Mouse (Mus musculus): ENCODE results near the gene Vmn1r174. TPM values are rescaled to one million over a fixed set of nuclear protein-coding genes. Genes with fewer than 3 reads are reported as not detected.
"Not testable (repeated sequence)": the region's sequence is repeated elsewhere in the genome, so short reads cannot be mapped to it uniquely, and the experiment has no call there.

The Vmn1r174 gene
- not detected in 2 replicates for polyA plus RNA-seq (2015; fragmentation: Nextera tagmentation; extraction: Ambion mirVana)

GRCm38 (mm10) chr7:23751970-23752369 lies at the start of gene Vmn1r174:
Gene Vmn1r174 (plus strand): TSS chr7:23752270.
- H3K4me1 ChIP-seq (ENCODE audit: control insufficient read depth, insufficient read depth, low read length) = not testable (repeated sequence)
- WGBS = 45% methylated on average over 1 of the region's 1 CpGs

GRCm38 (mm10) chr7:23784526-23784925 lies 32.5 kb downstream of the Vmn1r174 start:
- Histone ChIP-seq H3K4me2 (ENCODE audit: low read length) (no peak overlapping the region), H3K9ac (ENCODE audit: low read depth, low read length) (no peak overlapping the region), H3K4me1 (ENCODE audit: control insufficient read depth, insufficient read depth, low read length) (no peaks in the 10 kb centered on the region), H3K9me3 (replicated peaks; ENCODE audit: control insufficient read depth, low read length, poor library complexity, severe bottlenecking) (peaks cover 29% of the 10 kb centered on the region), H3K36me3 (ENCODE audit: control insufficient read depth, insufficient read depth, low read length) (no peaks in the 10 kb centered on the region), H3K4me3 (ENCODE audit: low read depth, low read length) (no peak overlapping the region), H3K27ac (ENCODE audit: low read length) (no peak overlapping the region), H3K27me3 (ENCODE audit: control insufficient read depth, insufficient read depth, low read depth, low read length) (no peaks in the 10 kb centered on the region)
- ATAC-seq = no peak
- 83% methylated on average over 6 of the region's 6 CpGs for WGBS

More at GRCm38 (mm10) chr7:23751970-23752369, at the start of gene Vmn1r174:
- H3K36me3 ChIP-seq (ENCODE audit: control insufficient read depth, insufficient read depth, low read length); ATAC-seq; H3K27me3 ChIP-seq (ENCODE audit: control insufficient read depth, insufficient read depth, low read depth, low read length); H3K9ac ChIP-seq (ENCODE audit: low read depth, low read length); H3K27ac ChIP-seq (ENCODE audit: low read length); H3K4me3 ChIP-seq (ENCODE audit: low read depth, low read length); H3K9me3 ChIP-seq (replicated peaks; ENCODE audit: control insufficient read depth, low read length, poor library complexity, severe bottlenecking); H3K4me2 ChIP-seq (ENCODE audit: low read length): not testable (repeated sequence)

DNA sequence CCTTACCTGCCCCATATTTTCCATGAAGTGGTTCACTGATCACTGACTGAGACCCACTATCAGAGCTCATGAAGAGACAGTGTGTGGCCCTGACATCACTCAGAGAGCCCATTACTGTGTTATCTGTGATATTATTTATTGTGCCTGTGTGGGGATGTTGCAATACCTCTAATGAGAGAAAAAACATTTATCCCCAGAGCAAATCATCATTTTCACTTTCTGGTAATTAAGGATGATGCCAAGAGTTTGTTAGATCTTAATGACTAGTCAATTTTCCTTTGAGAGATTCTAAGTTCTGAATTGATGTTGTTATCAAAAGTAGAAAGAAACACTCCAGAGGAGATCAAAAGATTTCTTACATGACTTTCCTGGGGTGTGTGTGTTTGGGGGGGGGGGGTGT lies 58.5 kb downstream of the Vmn1r174 start, which contains the start of gene Vmn1r175:
Gene Vmn1r175 (minus strand): TSS at position 101 of the 400 bp plus-strand sequence.
- not testable (repeated sequence) for H3K9ac ChIP-seq (ENCODE audit: low read depth, low read length); ATAC-seq

More for the DNA sequence above, 58.5 kb downstream of the Vmn1r174 start, which contains the start of gene Vmn1r175:
- not testable (repeated sequence) for H3K36me3 ChIP-seq (ENCODE audit: control insufficient read depth, insufficient read depth, low read length); H3K27me3 ChIP-seq (ENCODE audit: control insufficient read depth, insufficient read depth, low read depth, low read length); H3K4me3 ChIP-seq (ENCODE audit: low read depth, low read length); H3K9me3 ChIP-seq (replicated peaks; ENCODE audit: control insufficient read depth, low read length, poor library complexity, severe bottlenecking); H3K27ac ChIP-seq (ENCODE audit: low read length); H3K4me2 ChIP-seq (ENCODE audit: low read length); H3K4me1 ChIP-seq (ENCODE audit: control insufficient read depth, insufficient read depth, low read length)

Other genes with a start within 250 kb of the Vmn1r174 start
- gene Vmn1r167, start 245.1 kb upstream of the Vmn1r174 start, polyA plus RNA-seq (2015; fragmentation: Nextera tagmentation; extraction: Ambion mirVana) = not detected in 2 replicates
- not detected in 2 replicates for gene Vmn1r168, start 212.5 kb upstream of the Vmn1r174 start, polyA plus RNA-seq (2015; fragmentation: Nextera tagmentation; extraction: Ambion mirVana)
- not detected in 2 replicates for gene Vmn1r169, start 176.7 kb upstream of the Vmn1r174 start, polyA plus RNA-seq (2015; fragmentation: Nextera tagmentation; extraction: Ambion mirVana)
- not detected in 2 replicates for gene Vmn1r170, start 146.1 kb upstream of the Vmn1r174 start, polyA plus RNA-seq (2015; fragmentation: Nextera tagmentation; extraction: Ambion mirVana)
- gene Vmn1r171, start 121.5 kb upstream of the Vmn1r174 start, polyA plus RNA-seq (2015; fragmentation: Nextera tagmentation; extraction: Ambion mirVana) = not detected in 2 replicates
- gene Vmn1r172, start 94.0 kb upstream of the Vmn1r174 start, polyA plus RNA-seq (2015; fragmentation: Nextera tagmentation; extraction: Ambion mirVana) = not detected in 2 replicates
- not detected in 2 replicates for gene Vmn1r173, start 51.6 kb upstream of the Vmn1r174 start, polyA plus RNA-seq (2015; fragmentation: Nextera tagmentation; extraction: Ambion mirVana)
- not detected in 2 replicates for gene Vmn1r175, start 58.4 kb downstream of the Vmn1r174 start, polyA plus RNA-seq (2015; fragmentation: Nextera tagmentation; extraction: Ambion mirVana)
- not detected in 2 replicates for gene Vmn1r176, start 85.1 kb downstream of the Vmn1r174 start, polyA plus RNA-seq (2015; fragmentation: Nextera tagmentation; extraction: Ambion mirVana)
- not detected in 2 replicates for gene Vmn1r177, start 114.2 kb downstream of the Vmn1r174 start, polyA plus RNA-seq (2015; fragmentation: Nextera tagmentation; extraction: Ambion mirVana)
- not detected in 2 replicates for gene Vmn1r178, start 139.7 kb downstream of the Vmn1r174 start, polyA plus RNA-seq (2015; fragmentation: Nextera tagmentation; extraction: Ambion mirVana)
- not detected in 2 replicates for gene Vmn1r179, start 174.7 kb downstream of the Vmn1r174 start, polyA plus RNA-seq (2015; fragmentation: Nextera tagmentation; extraction: Ambion mirVana)
- not detected in 2 replicates for gene Vmn1r180, start 198.4 kb downstream of the Vmn1r174 start, polyA plus RNA-seq (2015; fragmentation: Nextera tagmentation; extraction: Ambion mirVana)
- not detected in 2 replicates for gene Vmn1r181, start 222.3 kb downstream of the Vmn1r174 start, polyA plus RNA-seq (2015; fragmentation: Nextera tagmentation; extraction: Ambion mirVana)
- gene V1rd19, start 249.4 kb downstream of the Vmn1r174 start, polyA plus RNA-seq (2015; fragmentation: Nextera tagmentation; extraction: Ambion mirVana) = not detected in 2 replicates

Data from midbrain, embryonic 16.5 days (tissue).